Mouse (Mus musculus) Muller cell, postnatal 12 days (primary cell): ENCODE measurements around the gene Fth1.

Source experiments
- DNase-seq: peaks from one replicate; pipeline ENCODE4 v3.0.0-alpha.2; 2015; ENCODE audit errors: inconsistent ontology term

The Fth1 gene

GRCm38 (mm10) chr19:9991304-9991703 lies 10.9 kb downstream of the Fth1 start:
- DNase-seq, result peak; percentile 71

- DNase-seq, result no peak
Measured at GRCm38 (mm10) chr19:9992011-9992958, 11.9 kb downstream of the Fth1 start.

GRCm38 (mm10) chr19:9993036-9993656 lies 12.7 kb downstream of the Fth1 start:
- peak; percentile 86 for DNase-seq

- DNase-seq, result no peak
Measured at GRCm38 (mm10) chr19:9997204-9998062, 17.0 kb downstream of the Fth1 start.

- no peak for DNase-seq
Measured at GRCm38 (mm10) chr19:9998063-9998416, 17.6 kb downstream of the Fth1 start.

GRCm38 (mm10) chr19:9998736-9999486 lies 18.5 kb downstream of the Fth1 start:
- DNase-seq, result no peak

GRCm38 (mm10) chr19:10000330-10000729 lies 19.9 kb downstream of the Fth1 start:
- peak; percentile 60 for DNase-seq

- DNase-seq, result no peak
Measured at GRCm38 (mm10) chr19:10001206-10001969, 21.0 kb downstream of the Fth1 start, which contains the start of the genes Best1 and Rab3il1. Gene Best1 (minus strand): TSS chr19:10001633. Gene Rab3il1 (plus strand): TSS chr19:10001669.

GRCm38 (mm10) chr19:10003696-10004095 lies 23.3 kb downstream of the Fth1 start:
- no peak for DNase-seq

- DNase-seq, result no peak
Measured at GRCm38 (mm10) chr19:10011408-10011807, 31.0 kb downstream of the Fth1 start.

- DNase-seq, result peak; percentile 36
Measured at GRCm38 (mm10) chr19:10012827-10013278, 32.5 kb downstream of the Fth1 start.

GRCm38 (mm10) chr19:10013348-10013747 lies 33.0 kb downstream of the Fth1 start:
- no peak for DNase-seq

GRCm38 (mm10) chr19:10013913-10014312 lies 33.5 kb downstream of the Fth1 start:
- DNase-seq, result no peak

- DNase-seq, result no peak
Measured at GRCm38 (mm10) chr19:10014824-10015223, 34.4 kb downstream of the Fth1 start.

- no peak for DNase-seq
Measured at GRCm38 (mm10) chr19:10015442-10015841, 35.0 kb downstream of the Fth1 start.

- DNase-seq, result no peak
Measured at GRCm38 (mm10) chr19:10016151-10016550, 35.8 kb downstream of the Fth1 start.

- DNase-seq, result peak; percentile 92
Measured at GRCm38 (mm10) chr19:10017637-10018526, 37.5 kb downstream of the Fth1 start.

GRCm38 (mm10) chr19:10018527-10018818 lies 38.1 kb downstream of the Fth1 start:
- DNase-seq, result no peak

- no peak for DNase-seq
Measured at GRCm38 (mm10) chr19:10019214-10019760, 38.9 kb downstream of the Fth1 start.
